Mouse (Mus musculus) adrenal gland (tissue): ENCODE data around the gene Spaar.
"Not testable (repeated sequence)": the region's sequence is repeated elsewhere in the genome, so short reads cannot be mapped to it uniquely, and the experiment has no call there.

Experiments used
- intact Hi-C: fragments of 180-260 bp; cut with DNase I; formaldehyde crosslinking; loops from one replicate; pipeline ENCODE4 v1.15.1; 2025

Gene Spaar

GRCm38 (mm10) chr4:43772304-43772703 lies 42.5 kb downstream of the Spaar start:
- intact Hi-C loops, result no loop called here

GRCm38 (mm10) chr4:43795296-43795695 lies 65.5 kb downstream of the Spaar start:
- intact Hi-C loops, result no loop called here

GRCm38 (mm10) chr4:43795844-43796243 lies 66.0 kb downstream of the Spaar start:
- intact Hi-C loops, result not testable (repeated sequence)

- intact Hi-C loops, result no loop called here
Observed at GRCm38 (mm10) chr4:43798936-43799335, 69.1 kb downstream of the Spaar start.
